Mouse (Mus musculus): ENCODE measurements around the gene St14. TPM values are rescaled to one million over a fixed set of nuclear protein-coding genes. Genes with fewer than 3 reads are reported as not detected.
A peak's percentile ranks its signal among the peaks of the same experiment; 100 is the strongest.

Gene St14
- polyA plus RNA-seq, 1 experiment = 0.56 TPM

- no peak for DNase-seq (ENCODE audit: extremely low spot score in 1 of 2, low spot score in 1 of 2)
Measured at GRCm38 (mm10) chr9:31127876-31128465, 3.7 kb downstream of the St14 start.

GRCm38 (mm10) chr9:31126079-31126478 lies 5.6 kb downstream of the St14 start:
- no peak for DNase-seq (ENCODE audit: extremely low spot score in 1 of 2, low spot score in 1 of 2)

GRCm38 (mm10) chr9:31122464-31123030 lies 9.1 kb downstream of the St14 start:
- DNase-seq (ENCODE audit: extremely low spot score in 1 of 2, low spot score in 1 of 2) = no peak

- no peak for DNase-seq (ENCODE audit: extremely low spot score in 1 of 2, low spot score in 1 of 2)
Measured at GRCm38 (mm10) chr9:31120533-31120915, 11.1 kb downstream of the St14 start.

- no peak for DNase-seq (ENCODE audit: extremely low spot score in 1 of 2, low spot score in 1 of 2)
Measured at GRCm38 (mm10) chr9:31119882-31120532, 11.6 kb downstream of the St14 start.

GRCm38 (mm10) chr9:31119405-31119804 lies 12.2 kb downstream of the St14 start:
- DNase-seq (ENCODE audit: extremely low spot score in 1 of 2, low spot score in 1 of 2) = no peak

- no peak for DNase-seq (ENCODE audit: extremely low spot score in 1 of 2, low spot score in 1 of 2)
Measured at GRCm38 (mm10) chr9:31118520-31119298, 12.9 kb downstream of the St14 start.

- no peak for DNase-seq (ENCODE audit: extremely low spot score in 1 of 2, low spot score in 1 of 2)
Measured at GRCm38 (mm10) chr9:31117488-31117887, 14.2 kb downstream of the St14 start.

- DNase-seq (ENCODE audit: extremely low spot score in 1 of 2, low spot score in 1 of 2) = no peak
Measured at GRCm38 (mm10) chr9:31117088-31117487, 14.6 kb downstream of the St14 start.

- peak in 1 of 2 experiments; percentile 36 for DNase-seq (ENCODE audit: extremely low spot score in 1 of 2, low spot score in 1 of 2)
Measured at GRCm38 (mm10) chr9:31115586-31115985, 16.1 kb downstream of the St14 start.

GRCm38 (mm10) chr9:31108464-31108863 lies 23.2 kb downstream of the St14 start:
- DNase-seq (ENCODE audit: extremely low spot score in 1 of 2, low spot score in 1 of 2) = no peak

- DNase-seq (ENCODE audit: extremely low spot score in 1 of 2, low spot score in 1 of 2) = no peak
Measured at GRCm38 (mm10) chr9:31098118-31098517, 33.5 kb downstream of the St14 start.

GRCm38 (mm10) chr9:31097088-31098082 lies 34.3 kb downstream of the St14 start:
- DNase-seq (ENCODE audit: extremely low spot score in 1 of 2, low spot score in 1 of 2) = no peak

- DNase-seq (ENCODE audit: extremely low spot score in 1 of 2, low spot score in 1 of 2) = no peak
Measured at GRCm38 (mm10) chr9:31092833-31093195, 38.8 kb downstream of the St14 start.

GRCm38 (mm10) chr9:31092111-31092832 lies 39.4 kb downstream of the St14 start:
- no peak for DNase-seq (ENCODE audit: extremely low spot score in 1 of 2, low spot score in 1 of 2)

- DNase-seq (ENCODE audit: extremely low spot score in 1 of 2, low spot score in 1 of 2) = no peak
Measured at GRCm38 (mm10) chr9:31091162-31091581, 40.5 kb downstream of the St14 start.

- DNase-seq (ENCODE audit: extremely low spot score in 1 of 2, low spot score in 1 of 2) = no peak
Measured at GRCm38 (mm10) chr9:31090081-31091023, 41.3 kb downstream of the St14 start.

- no peak for DNase-seq (ENCODE audit: extremely low spot score in 1 of 2, low spot score in 1 of 2)
Measured at GRCm38 (mm10) chr9:31089541-31089940, 42.1 kb downstream of the St14 start.
